Mouse (Mus musculus): ENCODE measurements around the gene Hmgcll1. TPM values are rescaled to one million over a fixed set of nuclear protein-coding genes. Genes with fewer than 3 reads are reported as not detected.
"Not testable (repeated sequence)": the region's sequence is repeated elsewhere in the genome, so short reads cannot be mapped to it uniquely, and the experiment has no call there.

Hmgcll1 gene
- total RNA-seq, 2 experiments from 2014 or later, result 19.4 to 19.6 TPM

- DNase-seq (ENCODE audit: extremely low spot score in 1 of 2, low spot score in 2 of 2), result no peak
- intact Hi-C loops (cut with DNase I), result no loop called here
Measured at GRCm38 (mm10) chr9:76038327-76039103, 23.9 kb downstream of the Hmgcll1 start.

- intact Hi-C loops (cut with DNase I), result no loop called here
- DNase-seq (ENCODE audit: extremely low spot score in 1 of 2, low spot score in 2 of 2), result no peak
Measured at GRCm38 (mm10) chr9:76039711-76040110, 25.1 kb downstream of the Hmgcll1 start.

- DNase-seq (ENCODE audit: extremely low spot score in 1 of 2, low spot score in 2 of 2), result no peak
- intact Hi-C loops (cut with DNase I), result no loop called here
Measured at GRCm38 (mm10) chr9:76043341-76043740, 28.7 kb downstream of the Hmgcll1 start.

DNA sequence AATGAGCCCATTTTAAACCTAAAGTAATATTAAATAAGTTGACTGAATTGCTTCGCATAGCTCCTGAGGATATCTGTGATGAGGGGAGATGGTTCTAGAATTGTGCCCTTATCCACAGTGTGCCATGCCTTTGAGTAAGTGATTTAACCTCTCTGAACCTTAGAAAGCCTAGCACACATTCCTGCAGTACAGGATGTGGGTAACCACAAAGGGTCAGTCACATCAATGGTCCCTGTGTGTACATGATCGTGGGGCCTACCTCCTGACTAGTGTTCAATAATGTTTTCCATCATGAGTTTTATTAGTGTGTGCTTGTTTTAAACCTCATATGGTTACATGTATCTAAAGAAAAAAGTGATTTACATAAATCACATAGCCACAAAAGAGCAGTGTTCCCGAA, 46.3 kb downstream of the Hmgcll1 start:
- intact Hi-C loops (cut with DNase I), result no loop called here
- no peak for DNase-seq (ENCODE audit: extremely low spot score in 1 of 2, low spot score in 2 of 2)

DNA sequence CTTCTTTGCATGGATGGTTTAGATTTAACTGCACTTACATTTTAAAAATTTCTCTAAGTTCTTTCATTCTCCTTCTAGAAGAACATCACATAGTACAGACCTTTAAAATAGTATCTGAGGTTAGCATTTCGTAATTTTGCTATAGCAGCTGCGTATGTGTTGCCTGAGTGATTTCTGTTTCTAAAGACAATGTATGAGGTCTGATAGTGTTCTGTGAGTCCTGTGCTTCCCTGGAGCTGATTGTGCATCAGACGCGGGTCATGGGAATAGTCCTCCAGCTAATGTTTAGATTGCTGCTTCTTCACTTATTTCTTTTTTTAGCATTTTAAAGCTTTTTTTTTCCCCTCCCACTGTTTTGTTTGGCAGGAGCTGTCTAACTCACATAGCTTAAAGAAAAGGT, 46.8 kb downstream of the Hmgcll1 start:
- intact Hi-C loops (cut with DNase I), result no loop called here
- DNase-seq (ENCODE audit: extremely low spot score in 1 of 2, low spot score in 2 of 2), result no peak

DNA sequence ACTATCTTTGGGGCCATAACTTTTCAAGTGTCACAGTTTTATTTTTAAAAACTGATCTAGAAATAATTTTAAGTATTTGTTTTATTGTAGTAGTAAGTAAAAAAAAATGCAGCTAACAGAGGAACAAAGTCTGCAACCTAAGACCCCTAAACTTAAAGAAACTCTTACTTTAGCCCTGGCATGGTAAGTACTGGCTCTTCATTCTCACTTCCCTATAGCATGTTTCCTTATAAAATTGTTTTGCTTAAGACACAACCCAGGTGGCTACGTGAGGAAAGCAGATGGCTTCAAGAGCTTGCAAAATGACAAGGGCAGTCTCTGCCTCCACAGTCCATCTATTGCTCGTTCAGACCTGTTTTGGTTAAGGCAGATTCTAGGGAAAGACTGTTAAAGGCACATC, 49.5 kb downstream of the Hmgcll1 start:
- intact Hi-C loops (cut with DNase I), result no loop called here
- DNase-seq (ENCODE audit: extremely low spot score in 1 of 2, low spot score in 2 of 2), result no peak

GRCm38 (mm10) chr9:76091561-76091960, 76.9 kb downstream of the Hmgcll1 start:
- no peak for DNase-seq (ENCODE audit: extremely low spot score in 1 of 2, low spot score in 2 of 2)
- intact Hi-C loops (cut with DNase I), result no loop called here

DNA sequence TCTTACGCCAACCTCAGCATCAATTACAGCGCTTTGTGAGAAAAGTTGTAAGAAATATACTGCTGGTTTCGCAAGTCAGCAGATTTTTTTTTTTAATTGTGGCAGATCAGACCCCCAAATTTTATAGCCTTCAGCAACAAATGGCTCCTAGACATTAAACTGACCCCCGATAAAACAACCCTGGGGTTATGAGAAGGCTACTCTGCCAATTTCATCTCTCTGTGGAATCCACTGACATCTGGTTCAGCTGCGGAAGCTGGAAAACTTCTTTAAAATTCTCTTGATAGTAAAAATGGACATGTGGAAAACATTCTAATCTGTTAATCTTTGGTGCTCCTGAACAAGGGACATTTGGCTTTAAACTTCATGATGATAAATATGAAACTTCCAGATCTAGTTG, 82.6 kb downstream of the Hmgcll1 start:
- no peak for DNase-seq (ENCODE audit: extremely low spot score in 1 of 2, low spot score in 2 of 2)
- intact Hi-C loops (cut with DNase I), result no loop called here

- DNase-seq (ENCODE audit: extremely low spot score in 1 of 2, low spot score in 2 of 2), result no peak
- intact Hi-C loops (cut with DNase I), result no loop called here
Measured at GRCm38 (mm10) chr9:76099981-76100380, 85.3 kb downstream of the Hmgcll1 start.

GRCm38 (mm10) chr9:76104416-76104815, 89.8 kb downstream of the Hmgcll1 start:
- DNase-seq (ENCODE audit: extremely low spot score in 1 of 2, low spot score in 2 of 2); intact Hi-C loops (cut with DNase I): not testable (repeated sequence)

DNA sequence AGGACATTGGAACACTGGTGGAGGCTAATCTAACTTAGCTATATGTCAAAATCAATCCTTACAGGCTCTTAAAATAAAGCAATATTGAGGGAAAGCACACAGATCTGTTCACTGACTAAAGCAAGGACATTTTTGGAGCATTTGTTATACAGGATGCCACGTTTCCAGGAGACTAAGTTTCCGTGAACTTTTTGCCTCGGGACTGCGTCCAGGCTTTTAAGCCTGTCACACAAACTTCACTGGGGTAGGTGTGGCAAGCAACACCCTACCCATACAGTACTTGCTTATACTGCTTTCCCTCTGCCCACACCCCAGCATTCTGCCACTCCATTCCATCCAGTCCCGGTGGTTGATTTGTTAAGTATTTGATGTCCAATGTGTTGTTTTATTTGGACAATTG, 90.2 kb downstream of the Hmgcll1 start:
- intact Hi-C loops (cut with DNase I), result no loop called here
- DNase-seq (ENCODE audit: extremely low spot score in 1 of 2, low spot score in 2 of 2), result no peak

DNA sequence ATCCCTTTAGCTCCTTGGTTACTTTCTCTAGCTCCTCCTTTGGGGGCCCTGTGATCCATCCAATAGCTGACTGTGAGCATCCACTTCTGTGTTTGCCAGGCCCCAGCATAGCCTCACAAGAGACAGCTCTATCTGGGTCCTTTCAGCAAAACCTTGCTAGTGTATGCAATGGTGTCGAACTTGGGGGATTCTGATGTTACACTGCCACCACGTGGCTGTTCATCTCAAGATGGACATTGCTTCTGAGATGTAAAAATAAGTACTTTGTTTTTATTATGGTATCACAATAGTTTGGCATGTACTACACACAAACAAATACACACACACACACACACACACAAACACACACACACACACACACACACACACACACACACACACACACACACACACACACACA, 108.2 kb downstream of the Hmgcll1 start:
- intact Hi-C loops (cut with DNase I), result loop anchor here (2.0 kb wide), 1 partner anchor 360 kb away; no protein-coding TSS in a partner anchor
- DNase-seq (ENCODE audit: extremely low spot score in 1 of 2, low spot score in 2 of 2), result peak; percentile 31 to 56

DNA sequence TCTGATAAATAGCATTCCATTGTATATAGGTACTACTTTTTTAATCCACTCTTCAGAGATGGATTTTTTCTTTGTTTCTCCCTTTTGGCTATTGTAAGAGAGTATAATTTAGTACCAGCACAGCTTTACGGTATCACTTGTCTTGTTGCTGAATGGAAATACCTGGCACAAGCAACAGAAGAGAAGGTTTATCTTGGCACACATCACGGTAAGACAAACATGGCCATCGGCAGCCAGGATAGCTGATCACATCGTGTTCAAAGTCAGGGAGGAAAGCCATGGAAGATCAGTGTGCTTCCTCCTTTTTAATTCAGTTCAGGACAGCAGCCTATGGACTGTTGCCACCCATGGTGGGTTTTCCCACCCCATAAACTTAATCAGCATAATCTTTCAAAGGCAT, 109.6 kb downstream of the Hmgcll1 start:
- no peak for DNase-seq (ENCODE audit: extremely low spot score in 1 of 2, low spot score in 2 of 2)
- intact Hi-C loops (cut with DNase I), result no loop called here

- intact Hi-C loops (cut with DNase I), result no loop called here
- no peak for DNase-seq (ENCODE audit: extremely low spot score in 1 of 2, low spot score in 2 of 2)
Measured at GRCm38 (mm10) chr9:76129353-76129752, 114.7 kb downstream of the Hmgcll1 start.

- intact Hi-C loops (cut with DNase I), result no loop called here
- DNase-seq (ENCODE audit: extremely low spot score in 1 of 2, low spot score in 2 of 2), result no peak
Measured at GRCm38 (mm10) chr9:76134042-76134441, 119.4 kb downstream of the Hmgcll1 start.

DNA sequence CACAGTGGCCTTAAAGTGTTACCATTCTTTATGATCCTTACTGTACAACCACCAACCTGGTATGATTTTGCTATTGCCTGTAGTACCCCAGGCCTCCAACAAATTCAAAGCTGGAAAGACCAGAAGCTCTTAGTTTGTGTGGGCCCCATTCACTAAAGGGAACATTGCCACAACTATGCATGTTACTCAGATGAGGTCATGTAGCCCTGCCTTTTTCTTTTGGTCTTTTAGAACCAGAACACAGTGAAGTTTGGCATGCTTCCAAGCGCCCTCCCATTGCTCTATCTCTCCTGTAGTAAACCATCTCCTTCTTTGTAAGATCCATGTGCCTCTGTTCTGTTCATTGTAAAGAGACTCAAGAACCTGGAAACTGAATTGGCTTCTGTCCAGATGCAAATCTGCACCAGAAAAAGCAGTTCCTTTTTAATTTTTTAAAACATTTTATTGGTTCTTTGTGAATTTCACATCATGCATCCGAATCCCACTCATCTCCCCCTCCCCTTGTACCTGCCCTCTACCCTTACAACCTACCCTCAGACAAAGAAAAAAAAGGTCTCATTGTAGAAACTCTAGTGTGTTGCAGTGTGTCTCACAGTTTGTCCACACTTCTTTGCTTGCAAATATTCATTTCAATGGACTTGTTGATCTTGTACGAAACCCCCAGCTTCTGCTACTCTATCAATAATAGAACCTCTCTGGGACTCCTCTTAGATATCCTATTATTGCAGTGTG, 123.9 kb downstream of the Hmgcll1 start:
- DNase-seq (ENCODE audit: extremely low spot score in 1 of 2, low spot score in 2 of 2), result peak in 1 of 2 experiments; percentile 48
- intact Hi-C loops (cut with DNase I), result no loop called here

DNA sequence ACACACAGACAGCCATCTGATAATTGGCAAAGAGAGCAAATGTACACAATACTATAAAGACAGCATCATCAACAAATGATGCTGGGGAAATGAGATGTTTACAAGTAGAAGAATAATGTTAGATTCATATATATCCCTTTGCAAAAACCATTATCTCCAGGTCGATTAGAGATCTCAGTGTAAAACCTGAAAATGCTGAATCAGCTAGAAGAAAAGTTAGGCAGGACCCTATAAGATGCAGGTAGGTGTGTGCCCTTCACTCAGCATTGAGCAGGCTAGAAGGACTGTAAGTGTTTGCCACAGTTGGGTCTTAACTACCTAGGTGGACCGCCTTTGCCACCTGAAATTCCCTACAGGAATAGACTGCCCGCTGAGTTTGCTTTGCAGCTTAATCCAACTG, 130.9 kb downstream of the Hmgcll1 start:
- intact Hi-C loops (cut with DNase I), result no loop called here
- DNase-seq (ENCODE audit: extremely low spot score in 1 of 2, low spot score in 2 of 2), result no peak

GRCm38 (mm10) chr9:76162446-76162845, 147.8 kb downstream of the Hmgcll1 start:
- intact Hi-C loops (cut with DNase I), result no loop called here

DNA sequence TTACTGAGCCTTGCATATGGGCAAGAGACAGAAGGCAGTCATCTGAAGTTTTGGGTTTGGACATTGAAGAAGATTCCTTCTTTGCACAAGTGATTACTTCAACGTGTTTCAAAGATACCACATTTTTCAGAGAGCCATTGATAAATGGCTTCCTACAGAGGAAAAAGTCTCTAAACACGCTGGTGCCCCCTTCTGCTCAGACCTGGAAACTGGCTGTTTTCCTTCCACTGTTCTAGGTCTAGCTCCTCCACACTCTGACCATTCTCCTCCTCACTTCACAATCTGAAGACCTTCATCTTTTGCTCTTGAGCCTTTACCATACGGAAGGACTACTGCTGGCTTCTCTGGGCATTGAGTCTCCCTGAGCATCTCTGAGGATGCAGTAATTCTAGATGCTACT, 153.7 kb downstream of the Hmgcll1 start:
- intact Hi-C loops (cut with DNase I), result no loop called here
- DNase-seq (ENCODE audit: extremely low spot score in 1 of 2, low spot score in 2 of 2), result no peak

More at GRCm38 (mm10) chr9:76162446-76162845, 147.8 kb downstream of the Hmgcll1 start:
- no peak for DNase-seq (ENCODE audit: extremely low spot score in 1 of 2, low spot score in 2 of 2)

DNA sequence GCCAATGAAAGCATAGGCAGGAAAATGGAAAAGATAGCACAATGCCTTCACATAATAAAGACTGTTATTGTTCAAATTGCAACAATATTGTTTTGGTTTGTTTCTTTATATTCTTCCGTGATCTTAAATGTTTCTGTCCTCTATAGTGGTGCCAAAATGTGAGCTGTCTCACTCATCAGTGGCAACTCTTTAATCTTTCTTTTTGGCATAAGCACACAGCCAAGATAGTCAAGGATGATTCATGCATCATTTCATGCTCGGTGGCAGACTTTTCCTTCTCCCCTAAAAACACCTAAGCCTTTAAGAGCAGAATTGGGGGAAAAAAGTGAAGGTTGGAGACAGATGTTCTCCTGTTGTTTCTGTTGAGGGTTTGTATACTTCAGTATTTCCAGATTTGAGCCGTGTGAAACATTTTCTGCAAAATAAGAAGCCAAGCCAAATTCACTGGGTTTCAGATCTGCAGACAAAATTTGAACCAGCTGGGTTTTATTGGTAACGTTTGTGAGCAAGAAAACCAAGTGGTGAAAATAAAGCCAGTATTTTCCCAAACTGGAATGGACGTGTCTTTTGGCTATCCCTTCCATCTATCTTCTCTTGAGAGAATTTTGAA, 158.1 kb downstream of the Hmgcll1 start:
- DNase-seq (ENCODE audit: extremely low spot score in 1 of 2, low spot score in 2 of 2), result no peak
- intact Hi-C loops (cut with DNase I), result no loop called here
